Mouse (Mus musculus): ENCODE results near the gene Gm21969. TPM values are rescaled to one million over a fixed set of nuclear protein-coding genes. Genes with fewer than 3 reads are reported as not detected.

Gene Gm21969
- polyA plus RNA-seq, 1 experiment = not detected

GRCm38 (mm10) chr4:139688058-139688457 lies 85.1 kb downstream of the Gm21969 start:
- H3K27ac ChIP-seq (ENCODE audit: insufficient read depth, low read depth, low read length) = no peak overlapping the region
- WGBS = 69% methylated on average over 9 of the region's 9 CpGs

GRCm38 (mm10) chr4:139689627-139690269 lies 86.8 kb downstream of the Gm21969 start:
- TF ChIP-seq POLR2A (IDR thresholded peaks at IDR 0.05; ENCODE audit: insufficient read depth, low read depth, low read length) = no peak
- TF ChIP-seq CTCF (IDR thresholded peaks at IDR 0.05; ENCODE audit: insufficient read depth, low read depth, low read length) = no peak
- Histone ChIP-seq H3K27ac (ENCODE audit: insufficient read depth, low read depth, low read length) (no peak overlapping the region), H3K4me1 (ENCODE audit: control insufficient read depth, insufficient read depth, low read length) (no peaks in the 10 kb centered on the region), H3K4me3 (ENCODE audit: insufficient read depth, low read depth, low read length) (no peak overlapping the region)
- WGBS = 62% methylated on average over 7 of the region's 7 CpGs

More at GRCm38 (mm10) chr4:139688058-139688457, 85.1 kb downstream of the Gm21969 start:
- Histone ChIP-seq H3K4me1 (ENCODE audit: control insufficient read depth, insufficient read depth, low read length) (no peaks in the 10 kb centered on the region), H3K4me3 (ENCODE audit: insufficient read depth, low read depth, low read length) (no peak overlapping the region)
- no peak for TF ChIP-seq POLR2A (IDR thresholded peaks at IDR 0.05; ENCODE audit: insufficient read depth, low read depth, low read length)
- TF ChIP-seq CTCF (IDR thresholded peaks at IDR 0.05; ENCODE audit: insufficient read depth, low read depth, low read length) = no peak

GRCm38 (mm10) chr4:139693315-139693714 lies 90.3 kb downstream of the Gm21969 start:
- 50% methylated on average over 5 of the region's 5 CpGs for WGBS
- no peaks in the 10 kb centered on the region for H3K4me1 ChIP-seq (ENCODE audit: control insufficient read depth, insufficient read depth, low read length)
- no peak overlapping the region for H3K4me3 ChIP-seq (ENCODE audit: insufficient read depth, low read depth, low read length)
- H3K27ac ChIP-seq (ENCODE audit: insufficient read depth, low read depth, low read length) = no peak overlapping the region
- no peak for TF ChIP-seq CTCF (IDR thresholded peaks at IDR 0.05; ENCODE audit: insufficient read depth, low read depth, low read length)
- TF ChIP-seq POLR2A (IDR thresholded peaks at IDR 0.05; ENCODE audit: insufficient read depth, low read depth, low read length) = no peak

- no peak for TF ChIP-seq POLR2A (IDR thresholded peaks at IDR 0.05; ENCODE audit: insufficient read depth, low read depth, low read length)
- TF ChIP-seq CTCF (IDR thresholded peaks at IDR 0.05; ENCODE audit: insufficient read depth, low read depth, low read length) = no peak
- WGBS = 45% methylated on average over 9 of the region's 9 CpGs
- Histone ChIP-seq H3K4me1 (ENCODE audit: control insufficient read depth, insufficient read depth, low read length) (no peaks in the 10 kb centered on the region), H3K4me3 (ENCODE audit: insufficient read depth, low read depth, low read length) (no peak overlapping the region), H3K27ac (ENCODE audit: insufficient read depth, low read depth, low read length) (no peak overlapping the region)
These were observed 94.8 kb downstream of the Gm21969 start for GRCm38 (mm10) chr4:139697755-139698154.

GRCm38 (mm10) chr4:139698602-139699001 lies 95.6 kb downstream of the Gm21969 start:
- 73% methylated on average over 8 of the region's 8 CpGs for WGBS
- H3K4me3 ChIP-seq (ENCODE audit: insufficient read depth, low read depth, low read length) = no peak overlapping the region
- TF ChIP-seq POLR2A (IDR thresholded peaks at IDR 0.05; ENCODE audit: insufficient read depth, low read depth, low read length) = no peak
- TF ChIP-seq CTCF (IDR thresholded peaks at IDR 0.05; ENCODE audit: insufficient read depth, low read depth, low read length) = no peak
- no peaks in the 10 kb centered on the region for H3K4me1 ChIP-seq (ENCODE audit: control insufficient read depth, insufficient read depth, low read length)
- H3K27ac ChIP-seq (ENCODE audit: insufficient read depth, low read depth, low read length) = no peak overlapping the region

- Histone ChIP-seq H3K27ac (ENCODE audit: insufficient read depth, low read depth, low read length) (no peak overlapping the region), H3K4me1 (ENCODE audit: control insufficient read depth, insufficient read depth, low read length) (no peaks in the 10 kb centered on the region), H3K4me3 (ENCODE audit: insufficient read depth, low read depth, low read length) (no peak overlapping the region)
- WGBS = 79% methylated on average over 4 of the region's 4 CpGs
- TF ChIP-seq CTCF (IDR thresholded peaks at IDR 0.05; ENCODE audit: insufficient read depth, low read depth, low read length) (no peak), POLR2A (IDR thresholded peaks at IDR 0.05; ENCODE audit: insufficient read depth, low read depth, low read length) (no peak)
These were observed 99.9 kb downstream of the Gm21969 start for GRCm38 (mm10) chr4:139702914-139703313.

GRCm38 (mm10) chr4:139703468-139703867 lies 100.5 kb downstream of the Gm21969 start:
- 85% methylated on average over 11 of the region's 11 CpGs for WGBS

GRCm38 (mm10) chr4:139705986-139706385 lies 103.0 kb downstream of the Gm21969 start:
- 89% methylated on average over 5 of the region's 5 CpGs for WGBS
- TF ChIP-seq CTCF (IDR thresholded peaks at IDR 0.05; ENCODE audit: insufficient read depth, low read depth, low read length) = no peak
- no peak for TF ChIP-seq POLR2A (IDR thresholded peaks at IDR 0.05; ENCODE audit: insufficient read depth, low read depth, low read length)
- no peak overlapping the region for H3K4me3 ChIP-seq (ENCODE audit: insufficient read depth, low read depth, low read length)

More at GRCm38 (mm10) chr4:139703468-139703867, 100.5 kb downstream of the Gm21969 start:
- Histone ChIP-seq H3K27ac (ENCODE audit: insufficient read depth, low read depth, low read length) (no peak overlapping the region), H3K4me1 (ENCODE audit: control insufficient read depth, insufficient read depth, low read length) (no peaks in the 10 kb centered on the region), H3K4me3 (ENCODE audit: insufficient read depth, low read depth, low read length) (no peak overlapping the region)
- TF ChIP-seq POLR2A (IDR thresholded peaks at IDR 0.05; ENCODE audit: insufficient read depth, low read depth, low read length) = no peak
- no peak for TF ChIP-seq CTCF (IDR thresholded peaks at IDR 0.05; ENCODE audit: insufficient read depth, low read depth, low read length)

GRCm38 (mm10) chr4:139710467-139711334 lies 107.7 kb downstream of the Gm21969 start:
- Histone ChIP-seq H3K4me1 (ENCODE audit: control insufficient read depth, insufficient read depth, low read length) (no peaks in the 10 kb centered on the region), H3K4me3 (ENCODE audit: insufficient read depth, low read depth, low read length) (no peak overlapping the region), H3K27ac (ENCODE audit: insufficient read depth, low read depth, low read length) (no peak overlapping the region)
- no peak for TF ChIP-seq CTCF (IDR thresholded peaks at IDR 0.05; ENCODE audit: insufficient read depth, low read depth, low read length)
- TF ChIP-seq POLR2A (IDR thresholded peaks at IDR 0.05; ENCODE audit: insufficient read depth, low read depth, low read length) = no peak
- 66% methylated on average over 25 of the region's 25 CpGs for WGBS

More at GRCm38 (mm10) chr4:139705986-139706385, 103.0 kb downstream of the Gm21969 start:
- H3K4me1 ChIP-seq (ENCODE audit: control insufficient read depth, insufficient read depth, low read length) = no peaks in the 10 kb centered on the region
- H3K27ac ChIP-seq (ENCODE audit: insufficient read depth, low read depth, low read length) = no peak overlapping the region

Other genes starting within 250 kb of the Gm21969 start
- gene Iffo2, start 72.6 kb upstream of the Gm21969 start, polyA plus RNA-seq (2012; ENCODE audit: insufficient read depth, insufficient read length, low replicate concordance, missing spikeins) = not detected in 2 replicates
- not detected in 2 replicates for gene Aldh4a1, start 19.7 kb downstream of the Gm21969 start, polyA plus RNA-seq (2012; ENCODE audit: insufficient read depth, insufficient read length, low replicate concordance, missing spikeins)
- gene Tas1r2, start 50.4 kb downstream of the Gm21969 start, polyA plus RNA-seq (2012; ENCODE audit: insufficient read depth, insufficient read length, low replicate concordance, missing spikeins) = not detected in 2 replicates
- not detected in 2 replicates for gene Pax7, start 230.3 kb downstream of the Gm21969 start, polyA plus RNA-seq (2012; ENCODE audit: insufficient read depth, insufficient read length, low replicate concordance, missing spikeins)